Mouse (Mus musculus): ENCODE measurements around the gene Sf3a2. TPM values are rescaled to one million over a fixed set of nuclear protein-coding genes. Genes with fewer than 3 reads are reported as not detected.

Gene Sf3a2
- polyA plus RNA-seq, 1 experiment from 2014 or later: 51.3 TPM

- Histone ChIP-seq H3K4me2 (ENCODE audit: low read depth, low read length) (no peak overlapping the region), H3K4me1 (ENCODE audit: control insufficient read depth, insufficient read depth, low read length) (peaks cover 21% of the 10 kb centered on the region), H3K27ac (ENCODE audit: low read length) (no peak overlapping the region), H3K27me3 (ENCODE audit: control insufficient read depth, insufficient read depth, low read length) (peaks cover 3% of the 10 kb centered on the region; the same call in 1 of the 2 replicates), H3K9ac (ENCODE audit: low read length) (peak overlapping the region; percentile 7; the same call in 1 of the 2 replicates), H3K36me3 (ENCODE audit: control insufficient read depth, insufficient read depth, low read length) (peaks cover 26% of the 10 kb centered on the region), H3K4me3 (replicated peaks; ENCODE audit: low read length) (no peak overlapping the region), H3K9me3 (replicated peaks; ENCODE audit: control insufficient read depth, low read length) (no peaks in the 10 kb centered on the region)
- WGBS: 13% methylated on average over 3 of the region's 3 CpGs
- peak; percentile 45 for ATAC-seq (ENCODE audit: insufficient read depth, low FRiP score)
Measured at GRCm38 (mm10) chr10:80805925-80806324, 7.9 kb downstream of the Sf3a2 start.

GRCm38 (mm10) chr10:80806341-80807056 lies 8.5 kb downstream of the Sf3a2 start:
- peak overlapping the region; percentile 77 for H3K9ac ChIP-seq (ENCODE audit: low read length)
- ATAC-seq (ENCODE audit: insufficient read depth, low FRiP score): no peak
- H3K27me3 ChIP-seq (ENCODE audit: control insufficient read depth, insufficient read depth, low read length): peaks cover 3% of the 10 kb centered on the region; the same call in 1 of the 2 replicates
- H3K4me1 ChIP-seq (ENCODE audit: control insufficient read depth, insufficient read depth, low read length): peaks cover 21% of the 10 kb centered on the region
- peak overlapping the region; percentile 51 for H3K4me3 ChIP-seq (replicated peaks; ENCODE audit: low read length)
- peaks cover 26% of the 10 kb centered on the region for H3K36me3 ChIP-seq (ENCODE audit: control insufficient read depth, insufficient read depth, low read length)
- no peaks in the 10 kb centered on the region for H3K9me3 ChIP-seq (replicated peaks; ENCODE audit: control insufficient read depth, low read length)
- WGBS: 50% methylated on average over 34 of the region's 34 CpGs
- peak overlapping the region; percentile 76 for H3K27ac ChIP-seq (ENCODE audit: low read length)
- H3K4me2 ChIP-seq (ENCODE audit: low read depth, low read length): peak overlapping the region; percentile 94

DNA sequence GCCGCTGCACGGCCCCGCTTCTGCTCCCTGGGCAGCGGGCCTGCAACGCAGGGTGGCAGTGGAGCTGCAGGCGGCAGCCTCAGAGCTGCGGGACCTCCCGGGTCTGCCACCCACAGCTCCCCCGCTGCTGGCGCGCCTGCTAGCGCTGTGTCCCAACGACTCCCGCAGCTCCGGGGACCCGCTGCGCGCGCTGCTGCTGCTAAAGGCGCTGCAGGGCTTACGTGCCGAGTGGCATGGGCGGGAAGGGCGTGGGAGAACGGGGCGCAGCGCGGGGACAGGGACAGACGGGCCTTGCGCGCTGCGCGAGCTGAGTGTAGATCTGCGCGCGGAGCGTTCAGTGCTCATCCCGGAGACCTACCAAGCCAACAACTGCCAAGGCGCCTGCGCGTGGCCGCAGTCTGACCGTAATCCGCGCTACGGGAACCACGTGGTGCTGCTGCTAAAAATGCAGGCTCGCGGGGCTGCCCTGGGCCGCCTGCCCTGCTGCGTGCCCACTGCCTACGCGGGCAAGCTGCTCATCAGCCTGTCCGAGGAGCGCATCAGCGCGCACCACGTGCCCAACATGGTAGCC lies 9.1 kb downstream of the Sf3a2 start:
- Histone ChIP-seq H3K27me3 (ENCODE audit: control insufficient read depth, insufficient read depth, low read length) (peaks cover 3% of the 10 kb centered on the region; the same call in 1 of the 2 replicates), H3K4me1 (ENCODE audit: control insufficient read depth, insufficient read depth, low read length) (peaks cover 21% of the 10 kb centered on the region), H3K9me3 (replicated peaks; ENCODE audit: control insufficient read depth, low read length) (no peaks in the 10 kb centered on the region), H3K9ac (ENCODE audit: low read length) (peak overlapping the region; percentile 77), H3K36me3 (ENCODE audit: control insufficient read depth, insufficient read depth, low read length) (peaks cover 26% of the 10 kb centered on the region), H3K4me3 (replicated peaks; ENCODE audit: low read length) (peak overlapping the region; percentile 51), H3K4me2 (ENCODE audit: low read depth, low read length) (peak overlapping the region; percentile 94), H3K27ac (ENCODE audit: low read length) (peak overlapping the region; percentile 76)
- ATAC-seq (ENCODE audit: insufficient read depth, low FRiP score): peak; percentile 67
- under 1% methylated on average over 58 of the region's 58 CpGs for WGBS

- Histone ChIP-seq H3K4me2 (ENCODE audit: low read depth, low read length) (peak overlapping the region; percentile 19), H3K27me3 (ENCODE audit: control insufficient read depth, insufficient read depth, low read length) (peaks cover 3% of the 10 kb centered on the region; the same call in 1 of the 2 replicates), H3K27ac (ENCODE audit: low read length) (no peak overlapping the region), H3K9me3 (replicated peaks; ENCODE audit: control insufficient read depth, low read length) (no peaks in the 10 kb centered on the region), H3K9ac (ENCODE audit: low read length) (peak overlapping the region; percentile 22), H3K4me3 (replicated peaks; ENCODE audit: low read length) (peak overlapping the region; percentile 17), H3K36me3 (ENCODE audit: control insufficient read depth, insufficient read depth, low read length) (peaks cover 15% of the 10 kb centered on the region; the same call in 1 of the 2 replicates), H3K4me1 (ENCODE audit: control insufficient read depth, insufficient read depth, low read length) (peaks cover 21% of the 10 kb centered on the region)
- ATAC-seq (ENCODE audit: insufficient read depth, low FRiP score): no peak
- 22% methylated on average over 40 of the region's 40 CpGs for WGBS
Measured at GRCm38 (mm10) chr10:80808099-80808984, 10.3 kb downstream of the Sf3a2 start.

GRCm38 (mm10) chr10:80808985-80809632 lies 11.1 kb downstream of the Sf3a2 start:
- Histone ChIP-seq H3K9me3 (replicated peaks; ENCODE audit: control insufficient read depth, low read length) (no peaks in the 10 kb centered on the region), H3K36me3 (ENCODE audit: control insufficient read depth, insufficient read depth, low read length) (peaks cover 8% of the 10 kb centered on the region; the same call in 1 of the 2 replicates), H3K27ac (ENCODE audit: low read length) (no peak overlapping the region), H3K4me1 (ENCODE audit: control insufficient read depth, insufficient read depth, low read length) (peaks cover 21% of the 10 kb centered on the region), H3K27me3 (ENCODE audit: control insufficient read depth, insufficient read depth, low read length) (peaks cover 3% of the 10 kb centered on the region; the same call in 1 of the 2 replicates), H3K9ac (ENCODE audit: low read length) (peak overlapping the region; percentile 22), H3K4me3 (replicated peaks; ENCODE audit: low read length) (0 out of 2 replicates have a peak overlapping the region, but pooled peaks have one; percentile 17), H3K4me2 (ENCODE audit: low read depth, low read length) (peak overlapping the region; percentile 19)
- WGBS: 10% methylated on average over 18 of the region's 18 CpGs
- ATAC-seq (ENCODE audit: insufficient read depth, low FRiP score): no peak

DNA sequence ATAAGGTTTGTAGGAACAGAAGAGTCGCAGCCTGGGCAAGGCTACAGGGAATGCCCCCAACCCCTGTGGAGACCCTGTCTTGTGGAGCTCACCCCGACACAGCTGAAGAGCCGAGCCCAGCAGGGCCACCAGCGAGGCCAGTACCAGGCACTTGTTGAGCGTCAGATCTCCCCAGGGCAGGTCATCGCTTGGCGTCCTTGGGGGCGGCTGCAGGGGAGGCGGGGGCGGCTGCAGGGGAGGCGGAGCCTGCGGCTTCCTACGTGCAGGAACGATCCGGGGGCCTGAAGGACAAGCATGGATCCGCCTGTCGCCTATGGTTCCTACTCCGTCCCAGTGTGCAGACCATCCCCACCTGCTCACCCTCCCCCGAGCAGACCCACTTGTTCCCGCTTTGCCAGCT lies 12.1 kb downstream of the Sf3a2 start:
- Histone ChIP-seq H3K9me3 (replicated peaks; ENCODE audit: control insufficient read depth, low read length) (no peaks in the 10 kb centered on the region), H3K9ac (ENCODE audit: low read length) (no peak overlapping the region), H3K4me2 (ENCODE audit: low read depth, low read length) (no peak overlapping the region), H3K4me1 (ENCODE audit: control insufficient read depth, insufficient read depth, low read length) (peaks cover 21% of the 10 kb centered on the region), H3K27ac (ENCODE audit: low read length) (no peak overlapping the region), H3K4me3 (replicated peaks; ENCODE audit: low read length) (no peak overlapping the region), H3K36me3 (ENCODE audit: control insufficient read depth, insufficient read depth, low read length) (no peaks in the 10 kb centered on the region), H3K27me3 (ENCODE audit: control insufficient read depth, insufficient read depth, low read length) (peaks cover 3% of the 10 kb centered on the region; the same call in 1 of the 2 replicates)
- WGBS: 9% methylated on average over 20 of the region's 20 CpGs
- no peak for ATAC-seq (ENCODE audit: insufficient read depth, low FRiP score)

DNA sequence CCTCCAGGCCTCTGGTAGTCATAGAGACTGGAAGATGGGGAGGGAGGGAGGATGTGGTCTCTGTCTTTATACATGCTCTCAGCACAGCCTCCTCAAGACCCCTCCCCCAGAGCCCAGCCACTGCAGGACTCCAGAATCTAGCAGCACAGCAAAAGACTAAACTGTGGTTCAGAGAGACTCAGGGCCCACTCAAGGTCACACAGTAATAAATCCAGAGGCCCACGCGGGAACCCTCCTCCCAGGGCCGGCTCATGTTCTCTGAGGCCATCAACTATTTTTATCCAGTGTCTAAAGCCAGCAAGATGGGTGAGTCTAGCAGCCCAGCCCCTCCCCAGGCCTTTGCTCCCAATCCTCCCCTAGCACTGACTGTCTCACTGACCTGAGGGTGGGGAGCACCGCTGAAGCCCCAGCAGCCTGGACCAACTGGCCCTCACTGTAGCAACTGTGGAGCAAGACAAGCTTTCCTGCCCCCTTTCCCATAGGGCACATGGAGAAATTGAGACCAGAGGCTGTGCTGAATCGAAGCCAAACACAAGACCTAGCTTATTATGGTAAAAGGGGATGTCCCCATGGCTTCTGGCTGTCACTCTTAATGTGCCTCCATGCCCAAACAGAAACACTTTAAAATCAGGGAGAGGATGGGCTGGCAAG lies 14.5 kb downstream of the Sf3a2 start:
- H3K4me2 ChIP-seq (ENCODE audit: low read depth, low read length): no peak overlapping the region
- H3K9ac ChIP-seq (ENCODE audit: low read length): peak overlapping the region; percentile 46; the same call in 1 of the 2 replicates
- H3K4me3 ChIP-seq (replicated peaks; ENCODE audit: low read length): no peak overlapping the region
- WGBS: 34% methylated on average over 5 of the region's 5 CpGs
- no peak for ATAC-seq (ENCODE audit: insufficient read depth, low FRiP score)
- peaks cover 13% of the 10 kb centered on the region; the same call in 1 of the 2 replicates for H3K4me1 ChIP-seq (ENCODE audit: control insufficient read depth, insufficient read depth, low read length)
- no peaks in the 10 kb centered on the region for H3K36me3 ChIP-seq (ENCODE audit: control insufficient read depth, insufficient read depth, low read length)
- H3K9me3 ChIP-seq (replicated peaks; ENCODE audit: control insufficient read depth, low read length): no peaks in the 10 kb centered on the region
- no peak overlapping the region for H3K27ac ChIP-seq (ENCODE audit: low read length)
- peaks cover 3% of the 10 kb centered on the region; the same call in 1 of the 2 replicates for H3K27me3 ChIP-seq (ENCODE audit: control insufficient read depth, insufficient read depth, low read length)

DNA sequence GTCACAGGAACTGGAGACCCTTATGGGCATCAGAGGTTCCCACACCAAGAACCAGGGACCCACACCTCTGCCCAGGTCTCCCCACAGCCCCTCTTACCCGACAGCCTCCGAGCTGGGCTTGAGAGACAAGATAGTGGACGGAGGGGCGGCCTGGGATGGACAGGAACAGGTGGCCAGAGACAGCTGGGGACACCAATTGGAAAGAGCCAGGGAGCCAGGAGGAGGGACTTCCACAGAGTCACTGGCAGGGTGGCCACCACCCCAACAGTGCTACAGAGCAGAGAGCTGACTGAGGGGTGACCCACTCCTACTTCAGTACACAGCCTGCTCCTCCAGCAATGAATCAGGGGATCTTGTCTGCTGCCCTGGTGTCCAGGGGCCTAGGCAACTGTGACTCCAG lies 15.4 kb downstream of the Sf3a2 start, which contains the start of gene Jsrp1:
Gene Jsrp1 (minus strand): TSS at position 133 of the 400 bp plus-strand sequence.
- Histone ChIP-seq H3K27me3 (ENCODE audit: control insufficient read depth, insufficient read depth, low read length) (peaks cover 3% of the 10 kb centered on the region; the same call in 1 of the 2 replicates), H3K9ac (ENCODE audit: low read length) (peak within 1 kb of the TSS; percentile 46; the same call in 1 of the 2 replicates), H3K27ac (ENCODE audit: low read length) (no peak within 1 kb of the TSS), H3K4me3 (replicated peaks; ENCODE audit: low read length) (no peak within 1 kb of the TSS), H3K9me3 (replicated peaks; ENCODE audit: control insufficient read depth, low read length) (no peaks in the 10 kb centered on the region), H3K4me1 (ENCODE audit: control insufficient read depth, insufficient read depth, low read length) (peaks cover 9% of the 10 kb centered on the region; the same call in 1 of the 2 replicates), H3K4me2 (ENCODE audit: low read depth, low read length) (no peak within 1 kb of the TSS), H3K36me3 (ENCODE audit: control insufficient read depth, insufficient read depth, low read length) (no peaks in the 10 kb centered on the region)
- WGBS: 76% methylated on average over 4 of the region's 4 CpGs
- ATAC-seq (ENCODE audit: insufficient read depth, low FRiP score): no peak
